Mouse (Mus musculus): ENCODE results near the gene Kcnb1. TPM values are rescaled to one million over a fixed set of nuclear protein-coding genes. Genes with fewer than 3 reads are reported as not detected.

Gene Kcnb1
- polyA plus RNA-seq, 1 experiment from 2014 or later: 1.3 TPM

- H3K27ac ChIP-seq: no peak overlapping the region
- H3K4me3 ChIP-seq (replicated peaks): no peak overlapping the region
- 85% methylated on average over 10 of the region's 10 CpGs for WGBS
- no peak for ATAC-seq (ENCODE audit: low FRiP score)
- H3K36me3 ChIP-seq (replicated peaks): no peaks in the 10 kb centered on the region
- H3K4me1 ChIP-seq: peaks cover 4% of the 10 kb centered on the region; the same call in 1 of the 2 replicates
- H3K9ac ChIP-seq: no peak overlapping the region
- H3K27me3 ChIP-seq: no peaks in the 10 kb centered on the region
- H3K4me2 ChIP-seq: no peak overlapping the region
- H3K9me3 ChIP-seq: no peaks in the 10 kb centered on the region
These were observed 71.9 kb downstream of the Kcnb1 start for GRCm38 (mm10) chr2:167118046-167118445.

DNA sequence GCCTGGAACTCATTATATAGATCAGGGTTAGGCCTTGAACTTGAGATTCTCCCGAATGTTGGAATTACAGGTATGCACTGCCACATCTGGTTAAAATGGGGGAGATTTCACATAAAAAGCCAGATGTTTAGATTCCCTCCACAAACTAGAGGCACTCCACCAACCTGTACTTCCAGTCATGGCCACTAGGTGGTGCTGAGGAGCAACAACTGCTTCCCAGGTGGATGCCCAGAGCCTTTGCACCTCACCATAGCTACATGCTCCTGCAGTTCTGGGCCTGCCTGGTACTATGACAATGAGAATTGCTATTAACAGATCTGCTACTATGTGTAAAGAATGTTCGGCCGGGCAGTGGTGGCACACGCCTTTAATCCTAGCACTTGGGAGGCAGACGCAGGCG is 77.2 kb downstream of the Kcnb1 start:
- Histone ChIP-seq H3K4me2 (no peak overlapping the region), H3K36me3 (replicated peaks) (no peaks in the 10 kb centered on the region), H3K27ac (no peak overlapping the region), H3K4me1 (peaks cover 7% of the 10 kb centered on the region), H3K9me3 (no peaks in the 10 kb centered on the region), H3K27me3 (peaks cover 6% of the 10 kb centered on the region; the same call in 1 of the 2 replicates), H3K9ac (no peak overlapping the region), H3K4me3 (replicated peaks) (no peak overlapping the region)
- WGBS: 50% methylated on average over 6 of the region's 6 CpGs
- peak; percentile 51; the same call in 1 of the 2 replicates for ATAC-seq (ENCODE audit: low FRiP score)

DNA sequence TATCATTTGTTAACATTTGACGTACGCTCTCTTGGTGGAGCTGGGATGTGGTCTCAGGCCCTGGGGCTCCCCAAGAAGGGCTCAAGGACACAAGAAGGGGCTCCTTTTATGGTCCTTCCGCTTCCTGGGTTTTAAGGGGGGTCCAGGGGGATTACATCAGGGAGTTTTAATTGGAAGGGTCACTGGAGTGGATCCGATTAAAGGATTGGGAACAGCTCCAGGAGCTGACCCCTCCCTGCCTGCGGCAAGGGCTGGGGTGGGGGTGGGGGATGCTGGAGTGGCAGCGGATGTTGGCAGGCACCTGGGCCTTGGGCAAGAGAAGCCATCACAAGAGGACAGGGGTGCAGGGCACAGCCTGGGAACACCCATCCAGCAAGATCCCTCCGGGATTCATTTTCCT is 77.7 kb downstream of the Kcnb1 start:
- ATAC-seq (ENCODE audit: low FRiP score): peak; percentile 71
- WGBS: 16% methylated on average over 7 of the region's 7 CpGs

GRCm38 (mm10) chr2:167109506-167109905 is 80.4 kb downstream of the Kcnb1 start:
- Histone ChIP-seq H3K4me2 (no peak overlapping the region), H3K9ac (no peak overlapping the region), H3K9me3 (no peaks in the 10 kb centered on the region), H3K4me1 (peaks cover 7% of the 10 kb centered on the region), H3K27me3 (peaks cover 6% of the 10 kb centered on the region; the same call in 1 of the 2 replicates), H3K36me3 (replicated peaks) (peaks cover 6% of the 10 kb centered on the region), H3K27ac (no peak overlapping the region), H3K4me3 (replicated peaks) (no peak overlapping the region)
- WGBS: 82% methylated on average over 8 of the region's 8 CpGs
- ATAC-seq (ENCODE audit: low FRiP score): no peak

More for the DNA sequence above, 77.7 kb downstream of the Kcnb1 start:
- H3K4me3 ChIP-seq (replicated peaks): no peak overlapping the region
- peak overlapping the region; percentile 8; the same call in 1 of the 2 replicates for H3K4me2 ChIP-seq
- peaks cover 7% of the 10 kb centered on the region for H3K4me1 ChIP-seq
- peaks cover 6% of the 10 kb centered on the region; the same call in 1 of the 2 replicates for H3K27me3 ChIP-seq
- H3K9me3 ChIP-seq: no peaks in the 10 kb centered on the region
- 0 out of 2 replicates have a peak overlapping the region, but pooled peaks have one; percentile 27 for H3K27ac ChIP-seq
- peak overlapping the region; percentile 13; the same call in 1 of the 2 replicates for H3K9ac ChIP-seq
- H3K36me3 ChIP-seq (replicated peaks): no peaks in the 10 kb centered on the region

DNA sequence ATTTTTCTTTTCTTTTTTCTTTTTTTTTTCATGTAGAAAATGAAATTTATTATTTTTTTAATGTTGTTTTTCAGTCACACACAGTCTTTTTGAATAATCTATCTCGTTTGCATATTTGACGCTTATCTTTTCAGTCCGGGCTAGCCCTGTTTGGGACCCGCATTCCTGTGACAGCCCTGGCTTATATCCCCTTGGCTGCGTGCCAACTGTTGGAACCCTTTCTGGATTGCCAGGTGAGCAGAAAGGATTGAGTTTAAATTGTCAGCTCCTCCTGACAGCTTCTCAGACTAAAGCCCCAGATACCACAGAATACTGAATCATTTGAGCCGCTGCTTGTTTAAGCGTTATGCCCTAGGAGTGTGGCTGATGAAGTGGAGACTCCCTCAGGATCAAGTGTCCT is 86.4 kb downstream of the Kcnb1 start:
- no peak overlapping the region for H3K27ac ChIP-seq
- H3K9ac ChIP-seq: no peak overlapping the region
- ATAC-seq (ENCODE audit: low FRiP score): no peak
- H3K4me2 ChIP-seq: no peak overlapping the region
- H3K4me3 ChIP-seq (replicated peaks): no peak overlapping the region
- peaks cover 6% of the 10 kb centered on the region for H3K36me3 ChIP-seq (replicated peaks)
- 72% methylated on average over 7 of the region's 7 CpGs for WGBS
- H3K27me3 ChIP-seq: no peaks in the 10 kb centered on the region
- H3K9me3 ChIP-seq: no peaks in the 10 kb centered on the region
- H3K4me1 ChIP-seq: peaks cover 4% of the 10 kb centered on the region; the same call in 1 of the 2 replicates

DNA sequence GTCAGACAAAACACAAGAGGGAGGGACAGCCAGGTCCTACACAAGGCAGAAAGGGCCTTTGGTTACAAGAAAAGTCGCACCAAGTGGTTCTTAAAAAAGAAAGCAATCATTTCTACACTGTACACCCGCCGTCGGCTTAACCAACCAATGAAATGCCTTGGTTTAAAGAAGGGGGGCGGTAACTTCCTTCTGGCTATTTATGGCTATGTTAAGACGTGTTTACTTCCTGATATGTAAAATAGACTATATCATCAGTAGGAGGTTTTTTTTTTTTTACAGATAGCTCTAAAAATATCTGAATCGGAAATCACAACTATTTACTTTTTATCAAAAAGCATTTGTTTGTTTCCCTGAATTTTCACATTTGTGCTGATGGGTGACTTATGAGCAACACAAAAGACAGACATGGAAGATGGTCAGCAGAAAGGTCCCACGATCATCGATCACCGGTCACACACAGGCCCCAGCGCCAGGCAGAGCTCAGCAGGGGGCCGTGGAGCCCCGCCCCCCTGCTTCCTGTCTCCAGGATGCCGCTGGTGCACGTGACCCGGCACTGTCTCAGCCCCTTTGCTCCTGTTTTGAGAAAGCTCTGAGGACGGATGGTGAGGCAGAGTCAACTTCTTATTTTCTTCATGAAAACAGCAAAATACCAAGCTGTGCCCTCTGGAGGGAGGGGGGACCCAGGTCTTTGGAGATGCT is 88.1 kb downstream of the Kcnb1 start:
- no peak for ATAC-seq (ENCODE audit: low FRiP score)
- Histone ChIP-seq H3K4me3 (replicated peaks) (no peak overlapping the region), H3K9ac (no peak overlapping the region), H3K27me3 (no peaks in the 10 kb centered on the region), H3K27ac (no peak overlapping the region), H3K36me3 (replicated peaks) (peaks cover 6% of the 10 kb centered on the region), H3K4me1 (peaks cover 4% of the 10 kb centered on the region; the same call in 1 of the 2 replicates), H3K4me2 (no peak overlapping the region), H3K9me3 (no peaks in the 10 kb centered on the region)
- WGBS: 83% methylated on average over 17 of the region's 17 CpGs

DNA sequence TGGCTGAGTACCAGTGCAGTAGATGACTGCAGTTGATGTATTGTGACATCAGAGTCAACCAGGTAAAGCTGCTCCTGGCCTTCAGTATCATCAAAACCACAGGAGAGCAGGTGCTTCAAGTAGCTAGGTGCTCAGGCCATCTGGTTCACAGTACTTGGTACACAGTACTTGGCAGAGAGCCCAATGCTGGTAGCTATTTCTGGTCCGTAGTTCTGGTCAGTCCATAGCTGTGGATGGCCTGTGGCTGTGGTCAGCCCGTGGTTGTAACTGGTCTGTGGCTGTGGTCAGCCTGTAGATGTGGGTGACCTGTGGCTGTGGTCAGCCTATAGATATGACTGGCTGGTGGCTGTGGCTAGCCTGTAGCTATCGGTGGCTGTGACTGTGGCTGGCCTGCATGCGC is 95.3 kb downstream of the Kcnb1 start:
- no peak for ATAC-seq (ENCODE audit: low FRiP score)
- 91% methylated on average over 4 of the region's 4 CpGs for WGBS
- no peak overlapping the region for H3K9ac ChIP-seq

GRCm38 (mm10) chr2:167093171-167093900 is 96.6 kb downstream of the Kcnb1 start:
- WGBS: 90% methylated on average over 13 of the region's 13 CpGs
- Histone ChIP-seq H3K27ac (no peak overlapping the region), H3K4me2 (no peak overlapping the region), H3K4me1 (no peaks in the 10 kb centered on the region), H3K36me3 (replicated peaks) (no peaks in the 10 kb centered on the region), H3K4me3 (replicated peaks) (no peak overlapping the region), H3K27me3 (no peaks in the 10 kb centered on the region), H3K9ac (no peak overlapping the region), H3K9me3 (0 out of 2 replicates have a peak, but pooled peaks cover 4% of the 10 kb centered on the region)
- ATAC-seq (ENCODE audit: low FRiP score): no peak

More for the DNA sequence above, 95.3 kb downstream of the Kcnb1 start:
- Histone ChIP-seq H3K9me3 (0 out of 2 replicates have a peak, but pooled peaks cover 4% of the 10 kb centered on the region), H3K27me3 (no peaks in the 10 kb centered on the region), H3K4me3 (replicated peaks) (no peak overlapping the region), H3K4me2 (no peak overlapping the region), H3K4me1 (no peaks in the 10 kb centered on the region), H3K27ac (no peak overlapping the region), H3K36me3 (replicated peaks) (no peaks in the 10 kb centered on the region)

DNA sequence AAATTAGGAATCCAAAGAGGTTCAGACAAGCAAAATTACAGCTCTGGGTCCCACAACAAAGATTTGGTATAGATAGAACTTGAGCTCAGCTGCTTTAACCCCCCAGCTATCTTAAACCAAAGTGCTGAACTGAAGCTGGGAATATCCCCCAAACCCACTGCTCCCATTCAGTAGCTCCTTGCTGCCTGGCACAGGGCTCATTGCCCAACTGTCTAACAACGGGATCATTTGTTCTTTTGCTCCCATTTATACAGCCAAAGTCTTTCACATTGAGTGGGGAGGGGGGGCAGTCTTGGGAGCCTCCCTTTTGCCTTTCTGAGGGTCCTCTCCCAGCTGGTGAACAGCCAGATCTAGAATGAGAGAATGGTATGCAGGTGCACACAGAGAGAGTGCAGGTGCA is 99.7 kb downstream of the Kcnb1 start:
- no peak for ATAC-seq (ENCODE audit: low FRiP score)
- Histone ChIP-seq H3K9ac (no peak overlapping the region), H3K9me3 (0 out of 2 replicates have a peak, but pooled peaks cover 4% of the 10 kb centered on the region), H3K4me1 (0 out of 2 replicates have a peak, but pooled peaks cover 4% of the 10 kb centered on the region), H3K27ac (no peak overlapping the region), H3K4me3 (replicated peaks) (no peak overlapping the region), H3K27me3 (no peaks in the 10 kb centered on the region), H3K4me2 (no peak overlapping the region), H3K36me3 (replicated peaks) (no peaks in the 10 kb centered on the region)
- WGBS: 77% methylated on average over 1 of the region's 1 CpGs

DNA sequence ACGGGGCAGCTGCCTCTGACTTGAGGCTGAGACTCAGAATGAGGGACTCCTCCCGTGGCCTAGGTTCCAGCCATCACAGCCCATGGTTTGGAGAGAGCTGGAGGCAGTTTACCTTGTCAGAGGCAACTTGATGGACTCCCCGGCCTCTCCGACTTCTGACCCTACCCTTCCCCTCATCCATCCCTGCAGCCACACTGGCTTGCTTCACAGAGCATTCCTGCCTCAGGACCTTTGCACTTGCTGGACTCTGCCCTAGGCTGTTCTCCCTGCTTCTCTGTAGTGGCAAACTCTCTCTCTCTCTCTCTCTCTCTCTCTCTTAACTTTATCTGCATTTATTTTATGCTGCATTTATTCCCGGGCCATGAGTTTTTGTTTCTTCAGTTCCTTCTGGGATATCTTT is 103.1 kb downstream of the Kcnb1 start:
- ATAC-seq (ENCODE audit: low FRiP score): no peak
- Histone ChIP-seq H3K27me3 (no peaks in the 10 kb centered on the region), H3K9ac (no peak overlapping the region), H3K36me3 (replicated peaks) (no peaks in the 10 kb centered on the region), H3K4me3 (replicated peaks) (no peak overlapping the region), H3K9me3 (no peaks in the 10 kb centered on the region), H3K4me1 (peaks cover 6% of the 10 kb centered on the region), H3K4me2 (no peak overlapping the region), H3K27ac (no peak overlapping the region)
- 87% methylated on average over 5 of the region's 5 CpGs for WGBS

GRCm38 (mm10) chr2:167086092-167086491 is 103.9 kb downstream of the Kcnb1 start:
- 85% methylated on average over 11 of the region's 11 CpGs for WGBS
- H3K9me3 ChIP-seq: no peaks in the 10 kb centered on the region
- no peak overlapping the region for H3K4me3 ChIP-seq (replicated peaks)
- no peaks in the 10 kb centered on the region for H3K27me3 ChIP-seq
- ATAC-seq (ENCODE audit: low FRiP score): no peak
- no peak overlapping the region for H3K4me2 ChIP-seq
- H3K36me3 ChIP-seq (replicated peaks): no peaks in the 10 kb centered on the region
- no peak overlapping the region for H3K27ac ChIP-seq
- H3K9ac ChIP-seq: no peak overlapping the region
- peaks cover 12% of the 10 kb centered on the region for H3K4me1 ChIP-seq

DNA sequence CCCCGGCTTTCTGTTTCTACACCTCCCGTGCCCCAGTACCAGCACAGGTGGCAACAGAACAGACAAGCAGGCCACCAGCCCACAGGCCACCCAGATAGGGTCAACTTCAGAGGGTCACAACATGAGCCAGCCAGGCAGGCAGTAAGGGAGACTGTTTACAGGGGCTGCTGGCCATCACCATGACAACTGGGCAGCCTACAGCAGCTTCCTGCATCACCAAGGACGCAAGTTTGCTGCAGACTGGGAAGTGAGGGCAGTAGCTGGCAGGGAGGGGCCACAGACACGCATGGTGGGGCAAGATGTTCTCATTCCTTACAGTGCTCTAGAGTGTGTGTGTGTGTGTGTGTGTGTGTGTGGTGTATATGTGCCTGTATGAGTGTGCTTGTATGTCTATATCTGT is 108.3 kb downstream of the Kcnb1 start:
- WGBS: 41% methylated on average over 4 of the region's 4 CpGs
- Histone ChIP-seq H3K4me2 (no peak overlapping the region), H3K36me3 (replicated peaks) (no peaks in the 10 kb centered on the region), H3K27me3 (no peaks in the 10 kb centered on the region), H3K4me3 (replicated peaks) (no peak overlapping the region), H3K27ac (no peak overlapping the region), H3K9ac (no peak overlapping the region), H3K9me3 (no peaks in the 10 kb centered on the region), H3K4me1 (peaks cover 25% of the 10 kb centered on the region)
- ATAC-seq (ENCODE audit: low FRiP score): peak; percentile 33; the same call in 1 of the 2 replicates

Data from forebrain, embryonic 12.5 days (tissue).